Mouse (Mus musculus): Measurements from ENCODE around the gene Rpl41. TPM values are rescaled to one million over a fixed set of nuclear protein-coding genes. Genes with fewer than 3 reads are reported as not detected.

Rpl41 gene
- total RNA-seq, 1 experiment from 2014 or later: 2,356 TPM

Small RNA genes within 50 kb of the gene (microRNA-seq; reads per million reads assigned to microRNA genes)
- 0 reads per million in 2 experiments for gene Gm47275
- gene Mir6916: 0 to 0.43 reads per million in 2 experiments
- 0 reads per million in 2 experiments for gene Mir6917

Other genes with a start within 250 kb of the Rpl41 start
- gene Pan2, start 246.0 kb downstream of the Rpl41 start, total RNA-seq (2021): 22.2 and 27.0 TPM in 2 replicates
- 150 and 152 TPM in 2 replicates for gene Cnpy2, start 226.8 kb downstream of the Rpl41 start, total RNA-seq (2021)
- gene Cs, start 211.6 kb downstream of the Rpl41 start, total RNA-seq (2021): 918 and 1,019 TPM in 2 replicates
- gene Coq10a, start 180.3 kb downstream of the Rpl41 start, total RNA-seq (2021): 103 and 111 TPM in 2 replicates
- 66.7 and 66.9 TPM in 2 replicates for gene Ankrd52, start 172.2 kb downstream of the Rpl41 start, total RNA-seq (2021)
- gene Slc39a5, start 148.1 kb downstream of the Rpl41 start, total RNA-seq (2021): 0.78 TPM in 1 of 2 replicates, not detected in the other
- 59.8 and 65.2 TPM in 2 replicates for gene Nabp2, start 137.8 kb downstream of the Rpl41 start, total RNA-seq (2021)
- 38.4 and 40.2 TPM in 2 replicates for gene Rnf41, start 137.6 kb downstream of the Rpl41 start, total RNA-seq (2021)
- gene Smarcc2, start 90.1 kb downstream of the Rpl41 start, total RNA-seq (2021): 107 and 108 TPM in 2 replicates
- 800 and 862 TPM in 2 replicates for gene Myl6, start 55.2 kb downstream of the Rpl41 start, total RNA-seq (2021)
- gene Myl6b, start 50.6 kb downstream of the Rpl41 start, total RNA-seq (2021): 4.7 and 5.0 TPM in 2 replicates
- gene Esyt1, start 23.4 kb downstream of the Rpl41 start, total RNA-seq (2021): 28.5 and 36.9 TPM in 2 replicates
- gene Zc3h10, start 1.5 kb downstream of the Rpl41 start, total RNA-seq (2021): 12.6 and 13.5 TPM in 2 replicates
- gene Pa2g4, start 16.7 kb upstream of the Rpl41 start, total RNA-seq (2021): 93.5 and 107 TPM in 2 replicates
- gene Erbb3, start 40.3 kb upstream of the Rpl41 start, total RNA-seq (2021): 4.4 and 9.1 TPM in 2 replicates
- 748 and 849 TPM in 2 replicates for gene Rps26, start 77.4 kb upstream of the Rpl41 start, total RNA-seq (2021)
- gene Ikzf4, start 96.7 kb upstream of the Rpl41 start, total RNA-seq (2021): 0.74 and 2.0 TPM in 2 replicates
- gene Suox, start 124.8 kb upstream of the Rpl41 start, total RNA-seq (2021): 22.1 and 30.0 TPM in 2 replicates
- 91.4 and 96.4 TPM in 2 replicates for gene Rab5b, start 147.0 kb upstream of the Rpl41 start, total RNA-seq (2021)
- gene Pmel, start 154.9 kb upstream of the Rpl41 start, total RNA-seq (2021): 1.5 and 2.3 TPM in 2 replicates
- 30.7 and 31.1 TPM in 2 replicates for gene Cdk2, start 155.7 kb upstream of the Rpl41 start, total RNA-seq (2021)
- 14.3 and 36.2 TPM in 2 replicates for gene Dgka, start 195.6 kb upstream of the Rpl41 start, total RNA-seq (2021)
- gene Pym1, start 198.6 kb upstream of the Rpl41 start, total RNA-seq (2021): 22.3 and 29.1 TPM in 2 replicates
- 24.6 and 30.9 TPM in 2 replicates for gene Mmp19, start 241.6 kb upstream of the Rpl41 start, total RNA-seq (2021)

Measured in adrenal gland, postnatal 14 days (tissue).